Mouse (Mus musculus) midbrain, embryonic 13.5 days (tissue): ENCODE data around the gene Cuedc2. TPM values are rescaled to one million over a fixed set of nuclear protein-coding genes. Genes with fewer than 3 reads are reported as not detected.
A peak's percentile ranks its signal among the peaks of the same experiment; 100 is the strongest.

ENCODE experiments used
- ATAC-seq: fragments of 200-750 bp; cut with Nextera tagmentation; 2 replicates; pipeline ENCODE4 v1.8.0; 2017; ENCODE audit warnings: mild to moderate bottlenecking, moderate TSS enrichment, moderate library complexity
- H3K27ac ChIP-seq: fragments of 300-500 bp; sonication (generic); 2 replicates; pipeline ENCODE4 v1.5.1; 2015; ENCODE audit warnings: inconsistent platforms, mild to moderate bottlenecking, moderate library complexity
- H3K27me3 ChIP-seq: fragments of 300-500 bp; sonication (generic); 2 replicates; pipeline ENCODE4 v1.6.1; 2015; ENCODE audit warnings: mild to moderate bottlenecking, inconsistent platforms
- H3K36me3 ChIP-seq: fragments of 300-500 bp; sonication (generic); 2 replicates; pipeline ENCODE4 v1.6.1; 2015; ENCODE audit warnings: mild to moderate bottlenecking, inconsistent platforms
- H3K4me1 ChIP-seq: fragments of 300-500 bp; sonication (generic); replicated peaks from 2 replicates; pipeline ENCODE4 v1.6.1; 2015; ENCODE audit warnings: inconsistent platforms
- H3K4me2 ChIP-seq: fragments of 300-500 bp; sonication (generic); replicated peaks from 2 replicates; pipeline ENCODE4 v1.6.1; 2015; ENCODE audit warnings: moderate library complexity, mild to moderate bottlenecking, inconsistent platforms
- H3K4me3 ChIP-seq: fragments of 300-500 bp; sonication (generic); replicated peaks from 2 replicates; pipeline ENCODE4 v1.5.1; 2015; ENCODE audit warnings: mild to moderate bottlenecking, inconsistent platforms
- H3K9ac ChIP-seq: fragments of 300-500 bp; sonication (generic); replicated peaks from 2 replicates; pipeline ENCODE4 v1.6.1; 2015; ENCODE audit warnings: mild to moderate bottlenecking, inconsistent platforms
- H3K9me3 ChIP-seq: fragments of 300-500 bp; sonication (generic); 2 replicates; pipeline ENCODE4 v1.6.1; 2016; ENCODE audit warnings: mild to moderate bottlenecking, inconsistent platforms
- WGBS: fragments of 180-500 bp; shearing (Covaris S2); methylation state at CpG from one replicate; pipeline ENCODE4 v1.1.7; 2015; 5-methylcytosine and 5-hydroxymethylcytosine counted together
- polyA plus RNA-seq: library from polyadenylated mRNA; unstranded; fragments of >200 nt; fragmentation: Nextera tagmentation; extraction: Ambion mirVana; gene quantifications from 2 replicates; pipeline ENCODE4 v1.2.1, GENCODE M21; 2015

Cuedc2 gene
- polyA plus RNA-seq, 1 experiment from 2014 or later, result 290 TPM

DNA sequence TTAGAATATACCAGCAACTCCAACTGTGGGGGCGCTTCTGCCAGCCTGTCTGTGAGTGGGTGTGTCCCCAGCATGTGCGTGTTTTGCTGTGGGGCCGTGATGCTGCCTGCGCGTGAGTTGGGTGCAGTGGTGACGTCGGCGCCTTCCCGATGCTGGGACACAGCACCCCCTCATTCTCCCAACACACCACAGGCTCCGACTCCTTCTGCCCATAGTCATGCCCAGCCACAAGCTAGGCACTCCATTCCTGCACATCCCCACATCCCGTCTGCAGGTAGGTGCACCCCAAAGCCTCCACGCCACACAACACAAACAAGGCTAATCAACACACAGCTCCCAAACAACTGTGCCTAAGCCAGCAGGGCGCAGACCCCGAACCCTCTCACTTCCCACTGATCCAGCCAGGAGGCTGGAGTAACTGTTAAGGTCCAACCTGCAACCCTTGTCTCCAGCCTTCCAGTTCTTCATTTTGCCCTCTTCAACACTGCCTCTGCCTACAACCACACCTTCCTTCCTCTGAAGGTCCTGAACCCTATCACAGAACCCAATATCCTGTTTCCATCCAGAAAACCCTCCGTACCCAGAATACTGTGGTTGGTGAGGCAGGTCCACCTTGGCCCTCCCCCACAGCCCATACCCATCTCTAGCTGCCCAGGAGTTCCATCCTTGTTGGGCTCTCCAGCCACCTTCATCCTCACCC, 21.5 kb downstream of the Cuedc2 start:
- 32% methylated on average over 15 of the region's 15 CpGs for WGBS
- H3K27ac ChIP-seq, result peak overlapping the region; percentile 60
- peak overlapping the region; percentile 71 for H3K4me2 ChIP-seq
- H3K9me3 ChIP-seq, result no peaks in the 10 kb centered on the region
- H3K27me3 ChIP-seq, result peaks cover 84% of the 10 kb centered on the region
- peaks cover 24% of the 10 kb centered on the region for H3K36me3 ChIP-seq
- 0 out of 2 replicates have a peak, but pooled peaks have one; percentile 0 for ATAC-seq
- H3K9ac ChIP-seq, result peak overlapping the region; percentile 81
- H3K4me3 ChIP-seq, result peak overlapping the region; percentile 55
- H3K4me1 ChIP-seq, result peaks cover 66% of the 10 kb centered on the region

DNA sequence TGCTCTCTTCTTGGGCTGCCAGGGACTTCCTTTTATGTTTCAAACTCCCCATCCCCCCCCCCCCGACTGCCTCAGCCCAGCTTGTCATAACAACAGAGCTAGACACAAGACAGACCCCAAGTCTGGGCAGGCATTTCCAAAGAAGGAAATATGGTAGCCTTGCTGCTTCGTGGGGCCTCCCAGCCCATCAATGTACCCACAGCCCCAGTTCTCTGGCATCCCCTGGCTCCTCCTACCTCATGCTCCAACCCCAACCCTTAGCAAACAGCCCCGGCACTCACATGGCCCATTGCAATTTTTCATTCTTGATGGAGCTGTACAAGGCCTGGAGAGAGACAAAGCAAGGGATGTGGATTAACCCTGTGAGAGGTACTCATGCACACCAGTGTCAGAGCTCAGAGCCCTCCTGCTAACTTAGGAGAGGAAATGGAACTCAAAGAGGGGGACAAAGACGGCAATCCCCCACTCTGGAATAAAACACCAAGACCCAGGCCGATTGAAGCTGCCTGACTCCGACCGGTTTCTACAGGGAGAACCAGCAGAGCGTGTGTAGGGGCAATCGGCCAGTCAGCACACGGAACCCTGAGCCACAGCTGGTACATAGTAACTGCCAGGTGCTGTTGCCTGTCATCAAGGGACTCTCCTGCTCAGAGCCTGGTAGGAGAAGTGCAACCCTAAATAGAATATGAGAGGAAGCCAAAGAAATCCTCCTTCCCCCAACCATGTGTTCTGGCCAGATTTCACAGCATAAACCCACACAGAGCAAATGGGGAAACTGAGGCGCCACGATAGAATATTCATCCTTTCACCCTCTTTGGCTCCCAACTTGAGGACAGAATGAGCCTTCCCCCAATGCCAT, 22.5 kb downstream of the Cuedc2 start:
- ATAC-seq, result no peak
- Histone ChIP-seq H3K9ac (peak overlapping the region; percentile 81; the same call in 1 of the 2 replicates), H3K4me2 (peak overlapping the region; percentile 71), H3K27me3 (peaks cover 84% of the 10 kb centered on the region), H3K27ac (no peak overlapping the region), H3K36me3 (peaks cover 34% of the 10 kb centered on the region), H3K4me3 (peak overlapping the region; percentile 55), H3K9me3 (no peaks in the 10 kb centered on the region), H3K4me1 (peaks cover 56% of the 10 kb centered on the region)
- 51% methylated on average over 12 of the region's 12 CpGs for WGBS

DNA sequence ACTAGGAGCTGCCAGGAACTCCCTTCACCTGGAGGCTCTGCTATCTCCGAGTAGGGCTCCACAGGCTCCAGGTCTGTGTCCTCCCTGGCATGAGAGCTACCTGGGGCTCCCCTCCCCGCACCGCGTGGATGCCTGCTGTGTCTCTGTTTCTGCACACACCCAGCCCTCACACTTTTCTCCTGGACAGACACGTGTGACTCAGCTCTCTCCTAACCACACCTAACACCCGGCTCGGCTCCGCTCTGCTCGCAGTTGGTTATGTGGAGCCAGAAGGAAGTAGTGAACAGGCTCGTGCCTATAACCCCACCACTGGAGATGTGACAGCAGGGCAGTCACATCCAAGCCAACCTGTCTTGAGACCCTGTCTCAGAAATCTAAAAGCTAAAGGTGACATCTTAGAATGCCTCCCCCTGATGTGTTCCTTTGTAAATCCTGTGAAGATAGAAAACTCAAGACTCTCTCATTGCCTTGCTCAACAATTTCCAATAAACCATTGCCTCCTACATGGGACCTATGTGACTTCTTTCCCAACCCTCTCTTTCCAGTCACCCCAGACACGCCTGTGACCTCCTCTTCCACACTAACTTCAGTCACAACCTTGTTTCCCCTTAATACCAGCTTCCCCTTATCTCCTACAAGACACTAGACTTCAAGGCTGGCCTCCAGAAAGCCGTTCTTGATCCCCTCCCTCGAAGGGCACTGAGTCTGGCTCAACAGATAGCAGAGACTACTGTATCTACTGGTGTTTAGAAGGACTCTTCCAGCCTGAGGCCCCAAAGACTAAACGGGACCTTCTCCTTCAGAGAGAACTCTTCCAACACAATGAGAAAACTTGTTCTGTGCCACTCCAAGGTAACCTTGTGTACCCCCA, 23.4 kb downstream of the Cuedc2 start:
- ATAC-seq, result no peak
- peaks cover 41% of the 10 kb centered on the region for H3K36me3 ChIP-seq
- 52% methylated on average over 14 of the region's 14 CpGs for WGBS
- no peaks in the 10 kb centered on the region for H3K9me3 ChIP-seq
- H3K4me1 ChIP-seq, result peaks cover 47% of the 10 kb centered on the region
- H3K9ac ChIP-seq, result no peak overlapping the region
- no peak overlapping the region for H3K4me2 ChIP-seq
- no peak overlapping the region for H3K27ac ChIP-seq
- no peak overlapping the region for H3K4me3 ChIP-seq
- H3K27me3 ChIP-seq, result peaks cover 77% of the 10 kb centered on the region

DNA sequence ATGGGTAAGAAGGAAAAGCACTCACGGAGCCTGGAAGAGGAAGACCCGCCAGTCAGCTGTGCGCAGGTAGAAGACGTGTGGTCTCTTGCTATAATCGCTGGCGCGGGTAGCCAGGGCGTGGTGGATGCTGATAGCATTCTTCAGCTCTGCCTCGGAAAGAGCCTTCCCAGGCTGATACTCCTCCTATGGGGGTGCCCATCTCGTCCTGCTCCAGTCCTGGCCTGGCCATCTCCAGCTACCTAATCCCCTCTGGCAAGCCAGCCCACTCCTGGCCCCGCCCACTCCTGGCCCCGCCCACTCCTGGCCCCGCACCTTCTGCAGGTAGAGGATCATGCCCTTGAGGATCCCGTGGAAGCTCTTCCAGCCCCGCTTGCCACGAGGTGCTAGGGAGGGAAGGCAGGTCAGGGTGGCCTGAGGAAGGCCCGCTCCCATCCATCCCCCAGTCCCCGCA, 24.3 kb downstream of the Cuedc2 start:
- no peak overlapping the region for H3K4me3 ChIP-seq
- no peak overlapping the region for H3K9ac ChIP-seq
- H3K27ac ChIP-seq, result no peak overlapping the region
- peaks cover 41% of the 10 kb centered on the region for H3K36me3 ChIP-seq
- peaks cover 73% of the 10 kb centered on the region for H3K27me3 ChIP-seq
- no peaks in the 10 kb centered on the region for H3K9me3 ChIP-seq
- ATAC-seq, result no peak
- peaks cover 41% of the 10 kb centered on the region for H3K4me1 ChIP-seq
- WGBS, result 21% methylated on average over 18 of the region's 18 CpGs
- no peak overlapping the region for H3K4me2 ChIP-seq

DNA sequence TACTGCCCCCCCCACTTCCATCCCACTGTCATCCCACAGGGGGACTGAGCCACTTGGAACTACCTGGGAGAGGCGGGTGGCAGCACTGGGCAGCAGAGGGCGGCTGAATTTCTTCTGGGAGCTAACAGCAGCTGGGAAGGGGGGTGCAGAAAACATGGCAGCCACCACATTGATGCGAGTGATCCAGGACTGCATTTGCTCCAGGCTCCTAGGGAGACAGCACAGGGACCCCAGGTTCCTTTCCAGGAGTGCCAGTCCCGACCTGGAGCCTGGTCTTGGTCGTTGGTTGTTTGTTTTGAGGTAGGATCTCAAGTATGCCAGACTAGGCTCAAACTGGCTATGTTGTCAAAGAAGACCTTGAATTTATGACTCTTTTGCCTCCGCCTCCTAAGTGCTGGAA, 24.9 kb downstream of the Cuedc2 start:
- peaks cover 70% of the 10 kb centered on the region for H3K27me3 ChIP-seq
- ATAC-seq, result no peak
- no peak overlapping the region for H3K9ac ChIP-seq
- no peaks in the 10 kb centered on the region for H3K9me3 ChIP-seq
- H3K4me2 ChIP-seq, result no peak overlapping the region
- H3K4me1 ChIP-seq, result peaks cover 40% of the 10 kb centered on the region
- H3K27ac ChIP-seq, result no peak overlapping the region
- H3K36me3 ChIP-seq, result peaks cover 41% of the 10 kb centered on the region
- 73% methylated on average over 6 of the region's 6 CpGs for WGBS
- H3K4me3 ChIP-seq, result no peak overlapping the region

DNA sequence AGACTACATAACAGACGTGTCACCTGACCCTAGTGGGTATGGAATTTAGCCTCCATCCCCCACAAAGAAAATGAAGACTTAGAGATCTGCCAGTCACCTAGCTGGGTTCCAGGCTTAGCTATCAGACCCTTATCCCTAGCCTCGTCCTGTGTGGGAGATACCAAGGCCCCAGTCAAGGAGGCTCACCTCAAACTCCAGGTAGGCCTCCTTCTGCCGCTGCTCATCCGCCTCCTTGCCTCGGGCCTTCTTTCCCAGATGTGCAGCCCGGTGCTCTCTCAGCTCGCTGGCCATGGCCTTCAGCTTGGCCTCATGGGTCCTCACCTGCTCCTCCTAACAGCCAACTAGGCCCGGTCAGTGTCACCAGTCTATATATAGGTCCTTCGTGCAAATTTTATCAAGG, 25.4 kb downstream of the Cuedc2 start:
- H3K4me3 ChIP-seq, result no peak overlapping the region
- peaks cover 41% of the 10 kb centered on the region for H3K36me3 ChIP-seq
- H3K27me3 ChIP-seq, result peaks cover 70% of the 10 kb centered on the region
- no peak overlapping the region for H3K9ac ChIP-seq
- WGBS, result 82% methylated on average over 9 of the region's 9 CpGs
- peaks cover 37% of the 10 kb centered on the region for H3K4me1 ChIP-seq
- H3K9me3 ChIP-seq, result no peaks in the 10 kb centered on the region
- no peak for ATAC-seq
- no peak overlapping the region for H3K27ac ChIP-seq
- no peak overlapping the region for H3K4me2 ChIP-seq

DNA sequence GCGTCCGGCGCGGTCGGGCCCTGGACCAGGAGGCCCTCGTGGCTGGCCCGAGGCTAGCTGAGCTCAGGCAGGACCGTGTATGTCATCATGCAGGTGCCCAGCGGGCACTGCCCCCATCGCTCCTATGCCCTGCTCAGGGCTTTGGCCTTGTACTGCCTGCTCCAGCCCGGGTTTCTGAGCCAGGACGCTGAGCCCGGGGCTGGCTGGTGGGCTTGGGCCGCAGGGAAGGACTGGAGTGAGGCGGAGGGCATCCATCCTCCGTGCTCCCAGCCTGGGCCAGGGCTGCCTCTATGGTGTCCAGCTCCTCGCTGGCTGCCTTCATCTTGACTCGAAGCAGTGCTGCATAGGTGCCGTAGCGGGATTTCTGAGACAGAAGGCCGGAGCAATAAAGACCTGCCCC, 25.9 kb downstream of the Cuedc2 start:
- Histone ChIP-seq H3K4me2 (no peak overlapping the region), H3K9ac (no peak overlapping the region), H3K27me3 (peaks cover 70% of the 10 kb centered on the region), H3K27ac (no peak overlapping the region), H3K36me3 (peaks cover 41% of the 10 kb centered on the region), H3K4me1 (peaks cover 32% of the 10 kb centered on the region), H3K9me3 (no peaks in the 10 kb centered on the region), H3K4me3 (no peak overlapping the region)
- WGBS, result 90% methylated on average over 21 of the region's 21 CpGs
- ATAC-seq, result no peak

DNA sequence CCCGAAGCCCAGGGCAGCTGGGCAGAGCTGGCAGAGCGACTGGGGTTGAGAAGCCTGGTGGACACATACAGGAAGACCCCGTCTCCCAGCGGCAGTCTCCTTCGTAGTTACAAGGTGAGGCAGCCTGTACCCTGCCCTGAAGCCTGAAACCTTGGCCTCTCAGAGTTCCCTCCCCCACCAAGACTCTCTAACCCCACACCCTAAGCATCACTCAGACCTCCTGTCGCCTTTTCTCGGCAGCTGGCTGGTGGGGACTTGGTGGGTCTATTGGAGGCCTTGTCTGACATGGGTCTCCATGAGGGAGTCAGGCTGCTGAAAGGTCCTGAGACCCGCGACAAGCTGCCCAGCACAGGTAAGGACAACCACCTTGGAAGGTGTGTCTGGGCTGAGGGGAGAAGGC, 27.2 kb downstream of the Cuedc2 start:
- no peak for ATAC-seq
- peaks cover 41% of the 10 kb centered on the region for H3K36me3 ChIP-seq
- H3K9ac ChIP-seq, result no peak overlapping the region
- no peak overlapping the region for H3K4me2 ChIP-seq
- H3K4me3 ChIP-seq, result no peak overlapping the region
- H3K9me3 ChIP-seq, result no peaks in the 10 kb centered on the region
- 90% methylated on average over 9 of the region's 9 CpGs for WGBS
- H3K27me3 ChIP-seq, result peaks cover 69% of the 10 kb centered on the region
- H3K4me1 ChIP-seq, result peaks cover 20% of the 10 kb centered on the region
- H3K27ac ChIP-seq, result no peak overlapping the region

DNA sequence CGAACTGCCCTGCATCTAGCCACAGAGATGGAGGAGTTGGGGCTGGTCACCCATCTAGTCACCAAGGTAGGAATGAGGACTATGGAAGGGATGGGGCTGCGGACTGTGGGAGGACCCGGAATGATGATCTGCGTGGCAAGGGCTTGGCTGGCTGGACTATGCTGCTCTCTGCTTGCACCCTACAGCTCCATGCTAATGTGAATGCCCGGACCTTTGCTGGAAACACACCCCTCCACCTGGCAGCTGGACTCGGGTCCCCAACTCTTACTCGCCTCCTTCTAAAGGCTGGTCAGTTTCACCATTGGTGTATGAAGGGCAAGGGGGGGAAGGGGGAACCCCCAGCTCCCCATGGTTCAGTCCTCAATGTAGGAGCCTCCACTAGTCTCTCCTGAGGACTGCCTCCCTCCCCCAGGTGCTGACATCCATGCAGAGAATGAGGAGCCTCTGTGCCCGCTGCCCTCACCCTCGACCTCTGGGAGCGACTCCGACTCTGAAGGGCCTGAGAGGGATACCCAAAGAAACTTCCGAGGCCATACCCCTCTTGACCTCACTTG, 28.1 kb downstream of the Cuedc2 start:
- H3K4me1 ChIP-seq, result peaks cover 19% of the 10 kb centered on the region
- H3K9ac ChIP-seq, result no peak overlapping the region
- H3K27me3 ChIP-seq, result peaks cover 69% of the 10 kb centered on the region
- H3K9me3 ChIP-seq, result no peaks in the 10 kb centered on the region
- no peak overlapping the region for H3K4me3 ChIP-seq
- WGBS, result 90% methylated on average over 12 of the region's 12 CpGs
- ATAC-seq, result no peak
- no peak overlapping the region for H3K27ac ChIP-seq
- H3K36me3 ChIP-seq, result peaks cover 41% of the 10 kb centered on the region
- no peak overlapping the region for H3K4me2 ChIP-seq

DNA sequence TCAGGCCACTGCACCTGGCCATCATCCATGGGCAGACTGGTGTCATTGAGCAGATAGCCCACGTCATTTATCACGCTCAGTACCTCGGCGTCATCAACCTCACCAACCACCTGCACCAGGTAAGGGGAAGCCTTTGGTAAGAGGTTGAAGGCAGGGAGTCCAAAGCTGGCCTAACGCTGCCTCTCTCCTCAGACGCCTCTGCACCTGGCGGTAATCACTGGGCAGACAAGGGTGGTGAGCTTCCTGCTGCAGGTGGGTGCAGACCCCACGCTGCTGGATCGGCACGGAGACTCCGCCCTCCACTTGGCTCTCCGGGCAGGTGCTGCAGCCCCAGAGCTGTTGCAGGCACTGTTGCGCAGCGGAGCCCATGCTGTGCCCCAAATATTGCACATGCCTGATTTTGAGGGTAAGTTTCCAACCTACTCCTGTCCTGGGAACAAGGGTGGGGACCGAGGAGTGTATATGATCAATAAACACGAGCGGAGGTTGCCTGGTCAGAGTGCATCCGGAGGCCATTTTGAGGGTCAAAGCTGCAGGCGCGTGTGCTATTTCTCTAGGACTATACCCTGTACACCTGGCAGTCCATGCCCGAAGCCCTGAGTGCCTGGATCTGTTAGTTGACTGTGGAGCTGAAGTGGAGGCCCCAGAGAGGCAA, 28.7 kb downstream of the Cuedc2 start:
- WGBS, result 81% methylated on average over 21 of the region's 21 CpGs
- Histone ChIP-seq H3K9me3 (no peaks in the 10 kb centered on the region), H3K4me1 (peaks cover 25% of the 10 kb centered on the region), H3K36me3 (peaks cover 41% of the 10 kb centered on the region), H3K27me3 (peaks cover 69% of the 10 kb centered on the region), H3K9ac (no peak overlapping the region), H3K4me3 (no peak overlapping the region), H3K27ac (no peak overlapping the region), H3K4me2 (peak overlapping the region; percentile 80; the same call in 1 of the 2 replicates)
- no peak for ATAC-seq
